Mouse (Mus musculus) hindbrain, embryonic 10.5 days (tissue): ENCODE results near the gene Tm7sf3. TPM values are rescaled to one million over a fixed set of nuclear protein-coding genes. Genes with fewer than 3 reads are reported as not detected.
"Not testable (repeated sequence)": the region's sequence is repeated elsewhere in the genome, so short reads cannot be mapped to it uniquely, and the experiment has no call there.

Experiments
- DNase-seq: peaks from one replicate; pipeline ENCODE4 v3.0.0-alpha.2; 2017; ENCODE audit warnings: low spot score
- H3K27ac ChIP-seq: fragments of 300-500 bp; sonication (generic); 2 replicates; pipeline ENCODE4 v1.5.1; 2016; ENCODE audit warnings: mild to moderate bottlenecking, moderate library complexity
- H3K27me3 ChIP-seq: fragments of 300-500 bp; sonication (generic); 2 replicates; pipeline ENCODE4 v1.6.1; 2016; ENCODE audit warnings: mild to moderate bottlenecking; ENCODE audit not compliant: poor library complexity, insufficient read depth, severe bottlenecking
- H3K36me3 ChIP-seq: fragments of 300-500 bp; sonication (generic); 2 replicates; pipeline ENCODE4 v1.6.1; 2016; ENCODE audit warnings: mild to moderate bottlenecking, moderate library complexity
- H3K4me1 ChIP-seq: fragments of 300-500 bp; sonication (generic); replicated peaks from 2 replicates; pipeline ENCODE4 v1.6.1; 2016; ENCODE audit warnings: mild to moderate bottlenecking
- H3K4me3 ChIP-seq: fragments of 300-500 bp; sonication (generic); 2 replicates; pipeline ENCODE4 v1.5.1; 2016; ENCODE audit warnings: mild to moderate bottlenecking, moderate library complexity
- H3K9me3 ChIP-seq: fragments of 300-500 bp; sonication (generic); 2 replicates; pipeline ENCODE4 v1.6.1; 2016; ENCODE audit warnings: mild to moderate bottlenecking, moderate library complexity
- WGBS: fragments of 180-500 bp; shearing (Covaris S2); methylation state at CpG from one replicate; pipeline ENCODE4 v1.1.7; 2016; 5-methylcytosine and 5-hydroxymethylcytosine counted together
- polyA plus RNA-seq: library from polyadenylated mRNA; unstranded; fragments of >200 nt; fragmentation: Nextera tagmentation; extraction: Ambion mirVana; gene quantifications from 2 replicates; pipeline ENCODE4 v1.2.1, GENCODE M21; 2016

Gene Tm7sf3
- polyA plus RNA-seq, 1 experiment from 2014 or later: 23.0 TPM

DNA sequence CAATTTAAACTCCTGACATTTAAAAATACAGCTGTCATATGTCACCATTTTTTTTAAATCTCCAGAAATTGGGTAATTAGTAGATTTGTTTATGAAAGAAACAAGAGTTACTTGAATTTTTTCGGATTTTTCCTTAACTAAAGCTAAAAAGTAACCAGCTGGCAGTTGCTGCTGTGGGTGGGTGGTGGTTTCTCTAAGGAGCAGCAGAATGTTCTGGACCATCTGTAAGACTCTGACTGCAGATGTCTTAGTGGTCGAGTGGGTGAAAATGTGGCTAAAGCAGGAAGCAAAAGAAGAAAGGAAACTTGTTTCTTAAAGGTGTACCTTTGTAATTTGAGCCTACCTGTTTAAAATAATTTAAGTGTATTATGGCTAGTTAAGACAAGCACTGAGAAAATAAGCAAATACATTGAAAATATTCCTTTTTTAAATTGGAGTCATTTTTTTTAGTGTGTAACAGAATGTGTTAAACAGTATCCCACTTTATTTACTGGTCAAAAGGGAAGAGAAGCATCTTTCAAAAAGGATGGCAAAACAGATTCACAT lies 62.2 kb downstream of the Tm7sf3 start:
- DNase-seq: no peak
- H3K27me3 ChIP-seq: no peaks in the 10 kb centered on the region
- no peaks in the 10 kb centered on the region for H3K9me3 ChIP-seq
- H3K4me1 ChIP-seq: peaks cover 33% of the 10 kb centered on the region
- H3K27ac ChIP-seq: no peak overlapping the region
- H3K36me3 ChIP-seq: peaks cover 7% of the 10 kb centered on the region
- H3K4me3 ChIP-seq: no peak overlapping the region
- WGBS: 56% methylated on average over 2 of the region's 2 CpGs

DNA sequence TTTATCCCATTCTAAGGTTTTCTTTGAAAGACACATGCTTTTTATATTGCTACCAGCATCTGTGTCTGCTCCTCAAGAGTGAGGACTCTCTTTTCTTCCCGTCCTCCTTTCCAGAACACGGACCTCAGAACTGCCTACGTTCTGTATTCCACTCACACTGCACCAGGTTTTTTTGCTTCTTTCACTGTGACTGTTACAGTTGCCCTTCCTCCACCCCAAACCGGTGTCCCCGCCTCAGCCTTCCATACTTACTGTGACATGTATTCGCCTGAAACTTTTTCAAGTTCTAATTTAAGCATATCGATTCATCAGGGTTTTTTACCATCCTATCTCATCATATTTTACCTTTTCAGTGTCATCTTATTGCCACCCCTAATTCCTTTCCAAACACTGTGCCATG lies 64.0 kb downstream of the Tm7sf3 start:
- 20% methylated on average over 7 of the region's 7 CpGs for WGBS
- no peaks in the 10 kb centered on the region for H3K9me3 ChIP-seq
- no peaks in the 10 kb centered on the region for H3K27me3 ChIP-seq
- DNase-seq: no peak
- peak overlapping the region; percentile 95 for H3K4me3 ChIP-seq
- H3K36me3 ChIP-seq: 0 out of 2 replicates have a peak, but pooled peaks cover 13% of the 10 kb centered on the region
- H3K27ac ChIP-seq: peak overlapping the region; percentile 98
- H3K4me1 ChIP-seq: peaks cover 41% of the 10 kb centered on the region

DNA sequence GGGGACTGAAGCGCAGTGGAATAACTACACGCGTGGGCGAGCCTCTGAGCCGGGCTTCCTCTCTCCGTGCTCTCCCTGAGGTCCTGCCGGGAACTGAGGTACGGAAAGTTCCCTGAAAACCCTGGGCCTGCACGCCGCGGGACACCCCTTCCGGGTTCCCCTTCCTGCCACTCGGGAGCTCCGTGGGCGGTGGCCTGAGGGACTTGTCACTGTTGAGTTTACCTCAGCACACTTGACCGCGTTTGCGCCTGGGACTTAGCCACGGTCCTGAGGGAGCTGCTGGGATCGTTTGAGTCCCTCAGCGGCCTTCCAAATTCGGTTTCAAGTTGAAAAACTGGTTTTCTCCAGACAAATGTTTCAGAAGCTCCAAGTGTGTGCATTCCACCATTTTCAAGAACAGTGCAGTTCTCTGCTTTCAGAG lies 64.5 kb downstream of the Tm7sf3 start:
- Histone ChIP-seq H3K9me3 (no peaks in the 10 kb centered on the region), H3K27ac (peak overlapping the region; percentile 98), H3K4me3 (peak overlapping the region; percentile 95), H3K36me3 (0 out of 2 replicates have a peak, but pooled peaks cover 13% of the 10 kb centered on the region), H3K27me3 (no peaks in the 10 kb centered on the region), H3K4me1 (peaks cover 41% of the 10 kb centered on the region)
- WGBS: under 1% methylated on average over 22 of the region's 22 CpGs
- DNase-seq: no peak

DNA sequence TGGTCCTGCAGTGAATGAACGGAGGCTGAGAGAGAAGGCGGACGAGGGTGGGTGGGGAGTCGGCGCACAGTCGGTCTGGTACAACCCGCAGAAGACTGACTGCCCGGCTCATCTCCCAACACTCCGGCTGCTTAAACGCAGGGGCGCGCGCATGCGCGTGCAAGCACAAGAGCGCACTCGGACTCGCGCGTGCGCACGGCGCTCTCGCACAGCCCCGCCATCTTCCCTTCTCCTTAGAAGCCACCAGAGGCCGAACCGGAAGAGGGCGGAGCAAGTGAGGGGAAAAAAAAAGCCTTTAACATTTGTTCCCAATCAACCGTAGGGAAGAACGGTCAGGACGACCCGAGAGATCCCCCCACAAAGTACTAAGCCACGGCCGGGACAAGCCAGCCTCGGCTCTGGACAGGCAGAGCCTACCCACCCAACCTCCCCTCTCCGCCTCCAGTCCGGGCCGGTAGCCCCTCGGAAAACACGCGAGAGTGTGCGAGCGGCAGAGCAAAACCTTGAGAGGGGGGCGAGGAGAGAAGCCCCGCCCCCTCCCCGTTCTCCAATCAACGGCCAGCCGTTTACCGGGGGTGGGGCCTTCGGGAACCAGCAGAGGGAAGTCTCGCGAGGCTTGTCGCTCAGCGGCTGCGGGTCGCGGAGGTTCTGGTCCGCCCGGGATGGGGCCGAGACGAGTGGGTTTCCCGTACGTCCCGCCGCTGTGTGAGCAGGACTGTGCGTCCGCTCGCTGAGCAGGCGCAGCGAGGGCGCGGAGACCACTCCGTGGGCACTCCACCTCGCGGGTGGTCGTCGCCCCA lies 65.1 kb downstream of the Tm7sf3 start, which contains the start of gene Ints13:
Gene Ints13 (minus strand): TSS at position 526 of the 800 bp plus-strand sequence.
- peak; percentile 96 for DNase-seq
- Histone ChIP-seq H3K27me3 (no peaks in the 10 kb centered on the region), H3K36me3 (0 out of 2 replicates have a peak, but pooled peaks cover 13% of the 10 kb centered on the region), H3K4me3 (peak within 1 kb of the TSS; percentile 95), H3K9me3 (no peaks in the 10 kb centered on the region), H3K27ac (peak within 1 kb of the TSS; percentile 98), H3K4me1 (peaks cover 41% of the 10 kb centered on the region)
- WGBS: under 1% methylated on average over 77 of the region's 77 CpGs

DNA sequence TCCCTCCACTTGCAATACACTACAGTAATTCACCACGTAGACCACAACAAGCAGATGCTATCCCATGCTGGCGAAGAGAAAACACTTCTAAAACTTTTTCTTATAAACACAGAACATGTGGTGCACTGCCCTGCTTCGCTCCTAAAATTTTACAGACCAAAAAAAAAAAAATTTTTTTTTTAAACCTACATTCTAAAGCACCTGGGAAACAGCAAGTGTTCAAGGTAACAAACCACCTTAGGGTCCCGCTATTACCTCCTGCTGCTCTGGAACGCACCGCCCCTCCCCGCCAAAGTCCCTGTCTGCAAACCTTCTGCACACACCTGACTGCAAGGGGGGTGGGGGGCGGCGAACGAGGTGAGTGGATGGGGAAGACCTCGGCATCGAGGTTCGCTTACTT lies 65.7 kb downstream of the Tm7sf3 start, which contains the start of gene Fgfr1op2:
Gene Fgfr1op2 (plus strand): TSS at position 301 of the 400 bp plus-strand sequence.
- no peak for DNase-seq
- H3K4me3 ChIP-seq: peak within 1 kb of the TSS; percentile 95
- H3K27ac ChIP-seq: peak within 1 kb of the TSS; percentile 98
- WGBS: 2% methylated on average over 13 of the region's 13 CpGs
- no peaks in the 10 kb centered on the region for H3K9me3 ChIP-seq
- H3K36me3 ChIP-seq: 0 out of 2 replicates have a peak, but pooled peaks cover 13% of the 10 kb centered on the region
- peaks cover 41% of the 10 kb centered on the region for H3K4me1 ChIP-seq
- H3K27me3 ChIP-seq: no peaks in the 10 kb centered on the region

DNA sequence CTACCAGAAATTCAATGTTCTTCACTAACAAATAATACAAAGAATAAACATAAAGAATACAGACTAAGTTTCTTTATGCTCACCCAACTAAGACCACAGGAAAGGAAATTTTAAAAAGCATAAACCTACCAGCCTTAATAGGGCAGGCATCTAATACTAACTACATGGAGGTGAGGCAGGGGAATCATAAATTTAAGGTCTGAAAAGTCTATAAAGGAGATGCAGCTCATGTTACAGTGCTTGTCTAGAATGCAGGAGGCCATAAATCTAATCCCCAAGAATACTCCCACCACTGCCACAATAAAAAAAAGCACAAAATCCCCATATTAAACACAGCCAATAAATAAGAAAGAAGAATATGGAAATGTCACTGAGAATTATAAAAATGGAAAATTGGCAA lies 70.6 kb downstream of the Tm7sf3 start:
- no peak for DNase-seq
- Histone ChIP-seq H3K4me3 (no peak overlapping the region), H3K4me1 (peaks cover 22% of the 10 kb centered on the region), H3K36me3 (peaks cover 35% of the 10 kb centered on the region; the same call in 1 of the 2 replicates), H3K27me3 (no peaks in the 10 kb centered on the region), H3K9me3 (no peaks in the 10 kb centered on the region), H3K27ac (no peak overlapping the region)

DNA sequence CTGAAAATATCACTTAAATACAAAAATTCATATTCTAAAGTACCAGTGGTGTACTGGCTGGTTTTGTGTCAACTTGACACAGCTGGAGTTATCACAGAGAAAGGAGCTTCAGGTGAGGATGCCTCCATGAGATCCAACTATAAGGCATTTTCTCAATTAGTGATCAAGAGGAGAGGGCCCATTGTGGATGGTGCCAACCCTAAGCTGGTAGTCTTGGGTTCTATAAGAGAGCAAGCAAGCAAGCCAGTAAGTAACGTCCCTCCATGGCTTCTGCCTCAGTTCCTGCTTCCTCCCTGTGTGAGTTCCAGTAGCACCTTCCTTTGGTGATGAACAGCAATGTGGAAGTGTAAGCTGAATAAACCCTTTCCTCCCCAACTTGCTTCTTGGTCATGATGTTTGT lies 80.2 kb downstream of the Tm7sf3 start:
- not testable (repeated sequence) for H3K27me3 ChIP-seq, H3K27ac ChIP-seq, H3K9me3 ChIP-seq, DNase-seq, H3K4me3 ChIP-seq, H3K4me1 ChIP-seq
- 88% methylated on average over 1 of the region's 1 CpGs for WGBS
- peaks cover 76% of the 10 kb centered on the region for H3K36me3 ChIP-seq

Other genes starting within 250 kb of the Tm7sf3 start
- 4.6 and 5.0 TPM in 2 replicates for gene Itpr2, start 140.6 kb downstream of the Tm7sf3 start, polyA plus RNA-seq
- 68.2 and 78.5 TPM in 2 replicates for gene Fgfr1op2, start 65.6 kb downstream of the Tm7sf3 start, polyA plus RNA-seq
- gene Ints13, start 65.0 kb downstream of the Tm7sf3 start, polyA plus RNA-seq: 71.8 and 86.4 TPM in 2 replicates
- 132 and 133 TPM in 2 replicates for gene Med21, start 277 bp downstream of the Tm7sf3 start, polyA plus RNA-seq
- gene Stk38l, start 82.2 kb upstream of the Tm7sf3 start, polyA plus RNA-seq: 18.0 and 23.0 TPM in 2 replicates
- gene Arntl2, start 153.2 kb upstream of the Tm7sf3 start, polyA plus RNA-seq: 1.5 and 2.1 TPM in 2 replicates
- gene Smco2, start 207.3 kb upstream of the Tm7sf3 start, polyA plus RNA-seq: not detected in 2 replicates
- gene Ppfibp1, start 245.7 kb upstream of the Tm7sf3 start, polyA plus RNA-seq: 26.8 and 34.0 TPM in 2 replicates